Mouse (Mus musculus): ENCODE measurements at regions not wholly inside any gene's neighbourhood (a gene's known extent, or its start where the extent isn't known, plus 50 kb on each side); places are given as distances from the start of the nearest gene placed in this dataset.

DNA sequence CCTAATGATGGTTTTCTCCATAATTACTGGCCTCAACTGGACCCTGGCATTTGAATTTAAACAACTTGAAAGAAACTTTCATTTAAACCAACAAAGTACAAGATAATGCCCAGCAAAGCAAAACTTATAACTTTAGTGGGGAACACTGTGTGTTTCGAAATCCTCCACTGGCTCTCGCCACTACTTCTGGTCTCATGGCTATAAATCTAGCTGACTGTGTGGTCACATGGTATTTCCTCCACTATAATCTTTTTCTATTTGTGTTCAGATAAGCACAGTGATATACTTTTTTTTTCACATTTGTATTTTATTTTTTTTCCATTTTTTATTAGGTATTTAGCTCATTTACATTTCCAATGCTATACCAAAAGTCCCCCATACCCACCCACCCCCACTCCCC is 62.6 kb upstream of the Gm21897 start:
- no peak overlapping the region for H3K4me2 ChIP-seq
- no peak overlapping the region for H3K9ac ChIP-seq (ENCODE audit: low read depth, low read length)
- no peak overlapping the region for H3K4me3 ChIP-seq (ENCODE audit: low read depth, low read length)
- no peak overlapping the region for H3K27ac ChIP-seq (ENCODE audit: low read depth, low read length)
- WGBS (ENCODE audit: insufficient replicate concordance) = 90% methylated on average over 2 of the region's 2 CpGs
- ATAC-seq (replicated peaks; ENCODE audit: insufficient number of reproducible peaks, low FRiP score, low TSS enrichment) = no peak
- no peaks in the 10 kb centered on the region for H3K4me1 ChIP-seq (ENCODE audit: control insufficient read depth, insufficient read depth, low read length)
- H3K9me3 ChIP-seq (replicated peaks; ENCODE audit: control insufficient read depth, low read length) = no peaks in the 10 kb centered on the region
- H3K36me3 ChIP-seq (ENCODE audit: control insufficient read depth, insufficient read depth, low read length) = no peaks in the 10 kb centered on the region
- no peaks in the 10 kb centered on the region for H3K27me3 ChIP-seq (ENCODE audit: control insufficient read depth, insufficient read depth, low read length)

- Histone ChIP-seq H3K9me3 (replicated peaks; ENCODE audit: control insufficient read depth, low read length) (no peaks in the 10 kb centered on the region), H3K9ac (ENCODE audit: low read depth, low read length) (no peak overlapping the region), H3K27me3 (ENCODE audit: control insufficient read depth, insufficient read depth, low read length) (no peaks in the 10 kb centered on the region), H3K36me3 (ENCODE audit: control insufficient read depth, insufficient read depth, low read length) (no peaks in the 10 kb centered on the region), H3K4me2 (no peak overlapping the region), H3K27ac (ENCODE audit: low read depth, low read length) (no peak overlapping the region), H3K4me3 (ENCODE audit: low read depth, low read length) (no peak overlapping the region), H3K4me1 (ENCODE audit: control insufficient read depth, insufficient read depth, low read length) (no peaks in the 10 kb centered on the region)
- ATAC-seq (replicated peaks; ENCODE audit: insufficient number of reproducible peaks, low FRiP score, low TSS enrichment) = no peak
- 60% methylated on average over 6 of the region's 6 CpGs for WGBS (ENCODE audit: insufficient replicate concordance)
Observed at GRCm38 (mm10) chr16:15259474-15259873, 57.8 kb upstream of the Gm21897 start.

DNA sequence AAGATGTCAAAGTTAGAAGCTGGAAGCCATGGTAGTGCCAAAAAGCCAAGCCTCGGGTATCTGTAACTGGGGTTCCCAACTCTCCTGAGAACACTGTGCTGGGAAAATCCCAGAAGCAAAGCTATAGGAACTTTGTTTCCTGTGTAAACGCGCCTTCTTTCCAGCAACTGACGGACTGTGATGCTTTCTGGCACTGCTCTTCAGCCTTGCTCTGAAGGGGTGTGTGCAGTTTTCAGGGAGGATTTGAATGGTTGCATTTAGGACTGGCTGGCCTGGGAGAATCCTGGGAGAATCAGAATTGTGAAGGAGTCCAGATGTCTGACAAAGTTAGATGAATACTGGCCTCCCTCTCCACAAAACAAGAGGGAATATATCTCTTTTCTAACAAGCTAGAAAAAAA is 57.2 kb upstream of the Gm21897 start:
- WGBS (ENCODE audit: insufficient replicate concordance) = 64% methylated on average over 4 of the region's 4 CpGs

More for the DNA sequence above, 57.2 kb upstream of the Gm21897 start:
- Histone ChIP-seq H3K4me2 (no peak overlapping the region), H3K27ac (ENCODE audit: low read depth, low read length) (no peak overlapping the region), H3K9ac (ENCODE audit: low read depth, low read length) (no peak overlapping the region), H3K4me3 (ENCODE audit: low read depth, low read length) (no peak overlapping the region), H3K27me3 (ENCODE audit: control insufficient read depth, insufficient read depth, low read length) (no peaks in the 10 kb centered on the region), H3K9me3 (replicated peaks; ENCODE audit: control insufficient read depth, low read length) (no peaks in the 10 kb centered on the region), H3K36me3 (ENCODE audit: control insufficient read depth, insufficient read depth, low read length) (no peaks in the 10 kb centered on the region), H3K4me1 (ENCODE audit: control insufficient read depth, insufficient read depth, low read length) (no peaks in the 10 kb centered on the region)
- no peak for ATAC-seq (replicated peaks; ENCODE audit: insufficient number of reproducible peaks, low FRiP score, low TSS enrichment)

Data from heart, embryonic 11.5 days (tissue).